Mouse (Mus musculus) lung, postnatal 0 days (tissue): ENCODE measurements around the gene Vps52. TPM values are rescaled to one million over a fixed set of nuclear protein-coding genes. Genes with fewer than 3 reads are reported as not detected.

ENCODE experiments used
- ATAC-seq: fragments of 200-750 bp; cut with Nextera tagmentation; 2 replicates; pipeline ENCODE4 v1.8.0; 2017; ENCODE audit warnings: moderate library complexity
- DNase-seq: peaks from one replicate; pipeline ENCODE4 v3.0.0-alpha.2; 2016; ENCODE audit warnings: low spot score
- H3K27ac ChIP-seq: fragments of 300-500 bp; sonication (generic); 2 replicates; pipeline ENCODE4 v1.5.1; 2014; ENCODE audit warnings: antibody characterized with exemption, mild to moderate bottlenecking, low read length, mixed read lengths
- H3K27me3 ChIP-seq: fragments of 300-500 bp; sonication (generic); replicated peaks from 2 replicates; pipeline ENCODE4 v1.6.1; 2014; ENCODE audit warnings: low read length, mixed read lengths; ENCODE audit not compliant: insufficient read depth
- H3K36me3 ChIP-seq: fragments of 300-500 bp; sonication (generic); 2 replicates; pipeline ENCODE4 v1.6.1; 2014; ENCODE audit warnings: low read length, mixed read lengths; ENCODE audit not compliant: insufficient read depth
- H3K4me1 ChIP-seq: fragments of 300-500 bp; sonication (generic); 2 replicates; pipeline ENCODE4 v1.6.1; 2014; ENCODE audit warnings: antibody characterized with exemption, low read depth, low read length, mixed read lengths; ENCODE audit not compliant: insufficient read depth
- H3K4me2 ChIP-seq: fragments of 300-500 bp; sonication (generic); replicated peaks from 2 replicates; pipeline ENCODE4 v1.6.1; 2014; ENCODE audit warnings: low read depth, mild to moderate bottlenecking, low read length, moderate library complexity, mixed read lengths
- H3K4me3 ChIP-seq: fragments of 300-500 bp; sonication (generic); 2 replicates; pipeline ENCODE4 v1.5.1; 2014; ENCODE audit warnings: low read depth, low read length
- H3K9ac ChIP-seq: fragments of 300-500 bp; sonication (generic); replicated peaks from 2 replicates; pipeline ENCODE4 v1.6.1; 2014; ENCODE audit warnings: low read depth, mild to moderate bottlenecking
- H3K9me3 ChIP-seq: fragments of 300-500 bp; sonication (generic); 2 replicates; pipeline ENCODE4 v1.6.1; 2016; ENCODE audit warnings: low read length, mixed read lengths
- CTCF ChIP-seq: IDR thresholded peaks from 2 replicates; pipeline ENCODE4 v1.5.1; 2016; ENCODE audit warnings: antibody characterized with exemption, mild to moderate bottlenecking
- EP300 ChIP-seq: IDR thresholded peaks from 2 replicates; pipeline ENCODE4 v1.6.1; 2016; ENCODE audit warnings: antibody characterized with exemption, mild to moderate bottlenecking, control low read depth
- WGBS: fragments of 180-500 bp; shearing (Covaris S2); extraction: QIAGEN DNeasy Blood & Tissue Kit; methylation state at CpG from one replicate; pipeline ENCODE4 v1.1.7; 2014; 5-methylcytosine and 5-hydroxymethylcytosine counted together
- polyA plus RNA-seq: library from polyadenylated mRNA; unstranded; fragments of >200 nt; fragmentation: Nextera tagmentation; extraction: Ambion mirVana; gene quantifications from 2 replicates; pipeline ENCODE4 v1.2.1, GENCODE M21; 2015

The Vps52 gene
- polyA plus RNA-seq = 28.5 and 31.1 TPM in 2 replicates

GRCm38 (mm10) chr17:33955555-33956214 lies at the start of gene Vps52, which contains the start of gene Rps18:
Vps52 (plus strand) TSS chr17:33955812.
Rps18 (minus strand) TSS chr17:33956001.
- peak within 1 kb of the TSS; percentile 95 for H3K27ac ChIP-seq
- WGBS = under 1% methylated on average over 50 of the region's 50 CpGs
- peaks cover 4% of the 10 kb centered on the region; the same call in 1 of the 2 replicates for H3K36me3 ChIP-seq
- ATAC-seq (peak; percentile 88), DNase-seq (peak; percentile 99)
- peak within 1 kb of the TSS; percentile 60 for H3K4me3 ChIP-seq
- no peaks in the 10 kb centered on the region for H3K9me3 ChIP-seq
- H3K9ac ChIP-seq = peak within 1 kb of the TSS; percentile 96
- H3K4me1 ChIP-seq = peaks cover 9% of the 10 kb centered on the region; the same call in 1 of the 2 replicates
- no peaks in the 10 kb centered on the region for H3K27me3 ChIP-seq
- TF ChIP-seq CTCF (peak; percentile 51), EP300 (peak; percentile 51; the same call in 1 of the 2 replicates)
- H3K4me2 ChIP-seq = peak within 1 kb of the TSS; percentile 67

GRCm38 (mm10) chr17:33908331-33909076 lies 47.1 kb upstream of the Vps52 start:
- Histone ChIP-seq H3K27ac (peak overlapping the region; percentile 98), H3K36me3 (peaks cover 13% of the 10 kb centered on the region; the same call in 1 of the 2 replicates), H3K4me1 (peaks cover 4% of the 10 kb centered on the region; the same call in 1 of the 2 replicates), H3K4me2 (peak overlapping the region; percentile 95), H3K4me3 (peak overlapping the region; percentile 88), H3K9me3 (no peaks in the 10 kb centered on the region), H3K9ac (peak overlapping the region; percentile 50), H3K27me3 (no peaks in the 10 kb centered on the region)
- TF ChIP-seq EP300 = no peak
- no peak for TF ChIP-seq CTCF
- DNase-seq (no peak), ATAC-seq (peak; percentile 49)
- WGBS = under 1% methylated on average over 37 of the region's 44 CpGs

GRCm38 (mm10) chr17:33909077-33909868 lies 46.3 kb upstream of the Vps52 start, which contains the start of gene Daxx:
Daxx (plus strand) TSS chr17:33909414.
- TF ChIP-seq CTCF (no peak), EP300 (no peak)
- WGBS = under 1% methylated on average over 66 of the region's 68 CpGs
- Histone ChIP-seq H3K27me3 (no peaks in the 10 kb centered on the region), H3K27ac (peak within 1 kb of the TSS; percentile 98), H3K4me3 (peak within 1 kb of the TSS; percentile 88), H3K9me3 (no peaks in the 10 kb centered on the region), H3K9ac (peak within 1 kb of the TSS; percentile 96), H3K4me1 (peaks cover 4% of the 10 kb centered on the region; the same call in 1 of the 2 replicates), H3K4me2 (peak within 1 kb of the TSS; percentile 95), H3K36me3 (peaks cover 19% of the 10 kb centered on the region; the same call in 1 of the 2 replicates)
- ATAC-seq (peak; percentile 97), DNase-seq (peak; percentile 99)

GRCm38 (mm10) chr17:33909869-33910250 lies 45.8 kb upstream of the Vps52 start:
- DNase-seq = peak; percentile 90

GRCm38 (mm10) chr17:33910346-33911051 lies 45.1 kb upstream of the Vps52 start:
- ATAC-seq (no peak), DNase-seq (no peak)
- H3K4me2 ChIP-seq = peak overlapping the region; percentile 95
- H3K9me3 ChIP-seq = no peaks in the 10 kb centered on the region
- peak overlapping the region; percentile 88 for H3K4me3 ChIP-seq
- no peaks in the 10 kb centered on the region for H3K27me3 ChIP-seq
- 42% methylated on average over 11 of the region's 11 CpGs for WGBS
- H3K4me1 ChIP-seq = peaks cover 9% of the 10 kb centered on the region
- H3K36me3 ChIP-seq = peaks cover 26% of the 10 kb centered on the region; the same call in 1 of the 2 replicates
- peak overlapping the region; percentile 98 for H3K27ac ChIP-seq
- TF ChIP-seq EP300 (no peak), CTCF (peak; percentile 34)
- peak overlapping the region; percentile 96 for H3K9ac ChIP-seq

More at GRCm38 (mm10) chr17:33909869-33910250, 45.8 kb upstream of the Vps52 start:
- Histone ChIP-seq H3K4me1 (peaks cover 5% of the 10 kb centered on the region), H3K36me3 (peaks cover 22% of the 10 kb centered on the region; the same call in 1 of the 2 replicates), H3K27me3 (no peaks in the 10 kb centered on the region), H3K4me2 (peak overlapping the region; percentile 95), H3K4me3 (peak overlapping the region; percentile 88), H3K9me3 (no peaks in the 10 kb centered on the region), H3K9ac (peak overlapping the region; percentile 96), H3K27ac (peak overlapping the region; percentile 98)
- ATAC-seq = peak; percentile 14
- under 1% methylated on average over 14 of the region's 14 CpGs for WGBS
- no peak for TF ChIP-seq CTCF
- no peak for TF ChIP-seq EP300
